Mouse (Mus musculus) hindbrain, embryonic 13.5 days (tissue): ENCODE results near the gene Plcxd2. TPM values are rescaled to one million over a fixed set of nuclear protein-coding genes. Genes with fewer than 3 reads are reported as not detected.

Experiments
- ATAC-seq: fragments of 200-750 bp; cut with Nextera tagmentation; 2 replicates; pipeline ENCODE4 v1.8.0; 2017; ENCODE audit warnings: moderate TSS enrichment; ENCODE audit not compliant: low FRiP score
- H3K27ac ChIP-seq: fragments of 300-500 bp; sonication (generic); 2 replicates; pipeline ENCODE4 v1.5.1; 2015; ENCODE audit warnings: inconsistent platforms, mild to moderate bottlenecking, moderate library complexity
- H3K27me3 ChIP-seq: fragments of 300-500 bp; sonication (generic); 2 replicates; pipeline ENCODE4 v1.6.1; 2015; ENCODE audit warnings: mild to moderate bottlenecking, inconsistent platforms
- H3K36me3 ChIP-seq: fragments of 300-500 bp; sonication (generic); 2 replicates; pipeline ENCODE4 v1.6.1; 2015; ENCODE audit warnings: mild to moderate bottlenecking, inconsistent platforms
- H3K4me1 ChIP-seq: fragments of 300-500 bp; sonication (generic); replicated peaks from 2 replicates; pipeline ENCODE4 v1.6.1; 2015; ENCODE audit warnings: inconsistent platforms
- H3K4me2 ChIP-seq: fragments of 300-500 bp; sonication (generic); 2 replicates; pipeline ENCODE4 v1.6.1; 2015; ENCODE audit warnings: inconsistent platforms, mild to moderate bottlenecking, moderate library complexity
- H3K4me3 ChIP-seq: fragments of 300-500 bp; sonication (generic); 2 replicates; pipeline ENCODE4 v1.5.1; 2015; ENCODE audit warnings: mild to moderate bottlenecking, inconsistent platforms
- H3K9ac ChIP-seq: fragments of 300-500 bp; sonication (generic); 2 replicates; pipeline ENCODE4 v1.6.1; 2015; ENCODE audit warnings: mild to moderate bottlenecking, inconsistent platforms
- H3K9me3 ChIP-seq: fragments of 300-500 bp; sonication (generic); 2 replicates; pipeline ENCODE4 v1.6.1; 2016; ENCODE audit warnings: inconsistent platforms
- WGBS: fragments of 180-500 bp; shearing (Covaris S2); methylation state at CpG from one replicate; pipeline ENCODE4 v1.1.7; 2015; 5-methylcytosine and 5-hydroxymethylcytosine counted together
- polyA plus RNA-seq: library from polyadenylated mRNA; unstranded; fragments of >200 nt; fragmentation: Nextera tagmentation; extraction: Ambion mirVana; gene quantifications from 2 replicates; pipeline ENCODE4 v1.2.1, GENCODE M21; 2015

Plcxd2 gene
- polyA plus RNA-seq, 1 experiment from 2014 or later, result 7.9 TPM

GRCm38 (mm10) chr16:45928090-45928489 is 81.9 kb downstream of the Plcxd2 start:
- WGBS, result 89% methylated on average over 4 of the region's 4 CpGs
- H3K4me1 ChIP-seq, result no peaks in the 10 kb centered on the region
- H3K27me3 ChIP-seq, result no peaks in the 10 kb centered on the region
- H3K4me2 ChIP-seq, result no peak overlapping the region
- H3K4me3 ChIP-seq, result no peak overlapping the region
- H3K9me3 ChIP-seq, result no peaks in the 10 kb centered on the region
- no peak for ATAC-seq
- H3K36me3 ChIP-seq, result no peaks in the 10 kb centered on the region
- no peak overlapping the region for H3K27ac ChIP-seq
- H3K9ac ChIP-seq, result no peak overlapping the region

GRCm38 (mm10) chr16:45927601-45928000 is 82.4 kb downstream of the Plcxd2 start:
- ATAC-seq, result no peak
- Histone ChIP-seq H3K27ac (no peak overlapping the region), H3K9ac (no peak overlapping the region), H3K36me3 (no peaks in the 10 kb centered on the region), H3K27me3 (no peaks in the 10 kb centered on the region), H3K4me3 (no peak overlapping the region), H3K9me3 (no peaks in the 10 kb centered on the region), H3K4me1 (no peaks in the 10 kb centered on the region), H3K4me2 (no peak overlapping the region)
- WGBS, result 67% methylated on average over 3 of the region's 3 CpGs

GRCm38 (mm10) chr16:45926875-45927274 is 83.1 kb downstream of the Plcxd2 start:
- no peaks in the 10 kb centered on the region for H3K27me3 ChIP-seq
- H3K27ac ChIP-seq, result no peak overlapping the region
- no peak for ATAC-seq
- no peak overlapping the region for H3K9ac ChIP-seq
- H3K4me2 ChIP-seq, result no peak overlapping the region
- 93% methylated on average over 5 of the region's 5 CpGs for WGBS
- no peaks in the 10 kb centered on the region for H3K36me3 ChIP-seq
- H3K4me1 ChIP-seq, result no peaks in the 10 kb centered on the region
- H3K9me3 ChIP-seq, result no peaks in the 10 kb centered on the region
- no peak overlapping the region for H3K4me3 ChIP-seq

GRCm38 (mm10) chr16:45923731-45924424 is 86.1 kb downstream of the Plcxd2 start:
- no peaks in the 10 kb centered on the region for H3K27me3 ChIP-seq
- H3K36me3 ChIP-seq, result no peaks in the 10 kb centered on the region
- H3K9ac ChIP-seq, result no peak overlapping the region
- H3K4me1 ChIP-seq, result no peaks in the 10 kb centered on the region
- no peak for ATAC-seq
- no peak overlapping the region for H3K4me2 ChIP-seq
- WGBS, result 71% methylated on average over 6 of the region's 6 CpGs
- no peak overlapping the region for H3K4me3 ChIP-seq
- H3K9me3 ChIP-seq, result no peaks in the 10 kb centered on the region
- H3K27ac ChIP-seq, result no peak overlapping the region

- WGBS, result 80% methylated on average over 8 of the region's 8 CpGs
- Histone ChIP-seq H3K27ac (no peak overlapping the region), H3K4me3 (no peak overlapping the region), H3K9me3 (no peaks in the 10 kb centered on the region), H3K36me3 (no peaks in the 10 kb centered on the region), H3K4me2 (no peak overlapping the region), H3K4me1 (no peaks in the 10 kb centered on the region), H3K27me3 (no peaks in the 10 kb centered on the region), H3K9ac (no peak overlapping the region)
- ATAC-seq, result no peak
Measured at GRCm38 (mm10) chr16:45922546-45923229, 87.3 kb downstream of the Plcxd2 start.

- Histone ChIP-seq H3K9me3 (no peaks in the 10 kb centered on the region), H3K27ac (no peak overlapping the region), H3K4me3 (no peak overlapping the region), H3K9ac (no peak overlapping the region), H3K27me3 (no peaks in the 10 kb centered on the region), H3K4me1 (no peaks in the 10 kb centered on the region), H3K36me3 (no peaks in the 10 kb centered on the region), H3K4me2 (no peak overlapping the region)
- no peak for ATAC-seq
- 85% methylated on average over 8 of the region's 8 CpGs for WGBS
Measured at GRCm38 (mm10) chr16:45919572-45919971, 90.4 kb downstream of the Plcxd2 start.

Other genes starting within 250 kb of the Plcxd2 start
- 12.5 and 13.3 TPM in 2 replicates for gene Phldb2, start 56.6 kb downstream of the Plcxd2 start, polyA plus RNA-seq
- gene Cd96, start 110.0 kb upstream of the Plcxd2 start, polyA plus RNA-seq, result 0.09 TPM in 2 replicates
- 1.1 and 1.5 TPM in 2 replicates for gene Gm4737, start 144.9 kb upstream of the Plcxd2 start, polyA plus RNA-seq